Mouse (Mus musculus) neural tube, embryonic 12.5 days (tissue): ENCODE measurements at regions not wholly inside any gene's neighbourhood (a gene's known extent, or its start where the extent isn't known, plus 50 kb on each side); places are given as distances from the start of the nearest gene placed in this dataset.
A peak's percentile ranks its signal among the peaks of the same experiment; 100 is the strongest.

Experiments used
- ATAC-seq: fragments of 200-750 bp; cut with Nextera tagmentation; 2 replicates; pipeline ENCODE4 v1.8.0; 2017; ENCODE audit warnings: low read depth, mild to moderate bottlenecking, moderate TSS enrichment, moderate library complexity; ENCODE audit not compliant: low FRiP score
- H3K27ac ChIP-seq: fragments of 300-500 bp; sonication (generic); 2 replicates; pipeline ENCODE4 v1.5.1; 2016
- H3K27me3 ChIP-seq: fragments of 300-500 bp; sonication (generic); replicated peaks from 2 replicates; pipeline ENCODE4 v1.6.1; 2016; ENCODE audit warnings: mild to moderate bottlenecking
- H3K36me3 ChIP-seq: fragments of 300-500 bp; sonication (generic); 2 replicates; pipeline ENCODE4 v1.6.1; 2016; ENCODE audit warnings: mild to moderate bottlenecking
- H3K4me1 ChIP-seq: fragments of 300-500 bp; sonication (generic); 2 replicates; pipeline ENCODE4 v1.6.1; 2016
- H3K4me2 ChIP-seq: fragments of 300-500 bp; sonication (generic); replicated peaks from 2 replicates; pipeline ENCODE4 v1.6.1; 2016; ENCODE audit warnings: mild to moderate bottlenecking
- H3K4me3 ChIP-seq: fragments of 300-500 bp; sonication (generic); 2 replicates; pipeline ENCODE4 v1.5.1; 2016
- H3K9ac ChIP-seq: fragments of 300-500 bp; sonication (generic); 2 replicates; pipeline ENCODE4 v1.6.1; 2016; ENCODE audit warnings: mild to moderate bottlenecking
- H3K9me3 ChIP-seq: fragments of 300-500 bp; sonication (generic); 2 replicates; pipeline ENCODE4 v1.6.1; 2016; ENCODE audit warnings: mild to moderate bottlenecking
- WGBS: fragments of 180-500 bp; shearing (Covaris S2); methylation state at CpG from one replicate; pipeline ENCODE4 v1.1.7; 2016; 5-methylcytosine and 5-hydroxymethylcytosine counted together

DNA sequence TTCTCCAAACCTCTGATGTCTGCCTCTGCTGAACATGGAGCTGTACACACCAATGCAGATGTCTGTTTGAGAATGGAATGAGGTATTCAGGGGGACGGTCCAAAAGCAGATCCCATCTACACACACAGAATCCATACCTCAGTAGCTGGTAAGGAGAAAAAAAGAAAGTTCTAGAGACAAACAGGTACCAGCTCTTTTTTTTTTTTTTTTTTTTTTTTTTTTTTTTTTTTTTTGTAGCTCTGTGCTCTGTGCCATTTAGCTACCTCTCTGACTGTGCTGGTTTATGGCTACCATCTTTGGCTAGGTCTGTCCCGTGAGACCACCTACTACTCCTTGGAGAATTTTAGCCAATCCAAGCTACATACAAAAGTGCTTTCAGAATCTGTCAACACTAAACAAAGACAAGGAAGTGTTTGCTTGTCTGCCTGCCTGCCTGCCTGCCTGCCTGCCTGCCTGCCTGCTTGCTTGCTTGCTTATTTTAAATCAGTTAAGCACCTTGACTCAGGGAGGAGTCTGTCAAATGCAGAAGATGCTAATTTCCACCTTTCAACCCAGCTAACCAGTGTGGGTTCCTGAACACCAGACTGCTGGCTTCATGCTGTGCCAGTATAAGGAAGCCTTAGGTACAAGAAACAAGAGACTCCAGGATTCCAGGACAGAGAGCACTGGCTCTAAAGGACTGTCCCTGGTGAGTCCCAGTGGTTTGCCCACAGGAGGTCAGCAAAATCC lies 190.0 kb upstream of the Cdh5 start:
- no peak for ATAC-seq
- Histone ChIP-seq H3K4me1 (no peaks in the 10 kb centered on the region), H3K9ac (no peak overlapping the region), H3K4me2 (no peak overlapping the region), H3K36me3 (no peaks in the 10 kb centered on the region), H3K27me3 (no peaks in the 10 kb centered on the region), H3K27ac (no peak overlapping the region), H3K9me3 (no peaks in the 10 kb centered on the region), H3K4me3 (no peak overlapping the region)
- WGBS, result 63% methylated on average over 2 of the region's 2 CpGs

DNA sequence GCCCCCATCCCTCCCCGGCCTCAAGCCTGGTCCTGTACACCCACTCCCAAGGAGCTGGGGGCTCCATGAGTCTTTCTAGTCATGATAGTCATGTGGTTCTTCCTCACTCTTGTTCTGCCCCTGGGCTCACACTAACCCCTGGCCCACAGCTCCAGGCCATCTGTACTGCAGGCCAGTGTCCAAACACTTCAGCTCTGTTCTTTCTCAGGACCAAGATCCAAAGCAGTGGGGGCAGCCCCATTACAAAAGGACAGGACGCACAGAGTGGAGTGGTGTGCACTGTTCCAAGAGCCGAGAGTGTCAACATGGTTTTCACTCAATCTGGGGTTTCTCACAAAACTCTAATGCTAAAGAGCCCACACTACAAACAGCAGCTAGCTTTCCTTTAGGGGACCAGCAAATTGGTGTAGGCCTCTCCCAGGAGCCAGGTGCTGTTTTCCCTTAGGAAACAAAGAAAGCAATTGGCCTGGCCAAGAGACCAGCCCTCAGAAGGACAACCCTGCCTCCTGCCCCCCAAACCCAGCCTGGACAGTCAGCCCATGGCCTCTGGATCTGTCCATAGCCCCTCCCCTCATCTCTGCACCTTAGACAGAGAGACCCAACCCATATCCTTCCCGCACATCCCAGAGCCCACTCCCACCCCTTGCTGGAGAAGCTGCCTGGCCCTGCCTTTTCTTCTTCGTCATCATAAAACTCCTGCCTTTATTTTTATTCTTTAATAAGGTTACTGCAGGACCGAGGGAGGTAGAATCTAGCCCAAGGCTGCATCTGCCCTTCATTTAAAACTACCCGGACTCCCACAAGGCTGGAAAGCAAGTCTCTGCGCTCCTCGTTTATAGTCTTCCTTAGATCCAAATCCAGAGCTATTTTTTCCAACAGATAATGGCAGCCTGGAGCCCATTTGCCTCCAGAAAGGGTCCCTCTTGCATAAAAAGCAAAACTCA lies 188.2 kb upstream of the Cdh5 start:
- H3K27ac ChIP-seq, result no peak overlapping the region
- no peaks in the 10 kb centered on the region for H3K9me3 ChIP-seq
- ATAC-seq, result 0 out of 2 replicates have a peak, but pooled peaks have one; percentile 50
- no peak overlapping the region for H3K4me2 ChIP-seq
- WGBS, result 82% methylated on average over 9 of the region's 9 CpGs
- H3K9ac ChIP-seq, result no peak overlapping the region
- H3K27me3 ChIP-seq, result no peaks in the 10 kb centered on the region
- no peaks in the 10 kb centered on the region for H3K36me3 ChIP-seq
- H3K4me3 ChIP-seq, result no peak overlapping the region
- H3K4me1 ChIP-seq, result no peaks in the 10 kb centered on the region

DNA sequence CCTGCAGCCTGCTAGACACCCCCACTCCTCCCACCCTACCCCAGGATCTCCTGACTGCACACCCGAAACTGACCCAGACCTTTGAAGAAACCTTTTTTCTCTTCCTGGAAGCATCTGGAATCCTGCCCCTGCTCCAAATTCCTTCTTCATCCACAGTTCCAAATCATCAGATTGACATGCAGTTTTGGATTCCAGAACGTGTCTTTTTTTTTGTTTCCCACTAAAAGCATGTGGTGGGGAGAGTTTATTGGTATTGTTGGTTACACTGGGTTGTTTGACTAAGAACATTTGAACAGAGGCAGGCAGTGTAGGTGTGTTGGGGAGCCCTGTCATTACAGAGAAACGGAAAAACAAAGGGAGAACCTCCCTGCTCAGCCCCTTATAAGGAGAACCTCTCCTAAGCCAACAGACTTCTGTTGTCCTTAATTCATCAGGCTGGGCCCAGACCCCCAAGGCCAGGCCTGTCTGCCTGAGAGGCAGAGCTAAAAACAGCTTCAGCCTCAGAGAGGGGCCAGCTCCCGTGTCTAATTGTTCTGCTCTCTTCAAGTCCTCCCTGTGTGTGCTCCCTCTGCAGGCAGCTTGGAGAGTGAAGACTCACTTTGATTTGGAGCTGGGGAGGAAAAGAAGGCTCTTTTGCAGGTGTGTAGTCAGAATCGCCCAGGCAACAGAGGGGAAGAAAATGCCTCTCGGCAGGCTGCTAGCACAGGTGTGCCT lies 187.3 kb upstream of the Cdh5 start:
- no peak for ATAC-seq
- H3K27ac ChIP-seq, result no peak overlapping the region
- 51% methylated on average over 6 of the region's 6 CpGs for WGBS

DNA sequence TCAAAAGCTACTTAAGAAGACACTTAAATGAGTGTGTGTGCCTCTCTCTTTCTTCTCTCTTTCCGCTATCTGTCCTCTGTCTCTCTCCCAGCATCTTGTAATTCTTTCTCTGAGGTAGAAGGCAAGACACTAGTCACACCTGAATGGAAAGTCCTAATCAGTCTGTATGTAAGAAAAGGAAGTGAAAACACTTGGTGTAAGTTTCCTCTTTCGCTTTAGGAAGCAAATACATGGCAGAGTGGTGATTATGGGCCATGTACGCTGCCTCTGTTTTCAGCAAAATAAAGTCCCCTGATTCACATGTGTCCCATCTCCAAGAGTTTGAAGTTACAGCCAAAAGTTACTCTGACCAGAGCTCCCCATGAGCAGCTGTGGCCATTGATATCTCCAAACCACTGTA lies 182.1 kb upstream of the Cdh5 start:
- no peak overlapping the region for H3K4me3 ChIP-seq
- no peaks in the 10 kb centered on the region for H3K9me3 ChIP-seq
- H3K36me3 ChIP-seq, result no peaks in the 10 kb centered on the region
- no peak overlapping the region for H3K4me2 ChIP-seq
- H3K4me1 ChIP-seq, result no peaks in the 10 kb centered on the region
- no peak overlapping the region for H3K9ac ChIP-seq
- H3K27me3 ChIP-seq, result no peaks in the 10 kb centered on the region
- ATAC-seq, result no peak
- H3K27ac ChIP-seq, result no peak overlapping the region
- WGBS, result 86% methylated on average over 3 of the region's 3 CpGs

More for the DNA sequence above, 187.3 kb upstream of the Cdh5 start:
- Histone ChIP-seq H3K9me3 (no peaks in the 10 kb centered on the region), H3K4me1 (no peaks in the 10 kb centered on the region), H3K4me3 (no peak overlapping the region), H3K36me3 (no peaks in the 10 kb centered on the region), H3K9ac (no peak overlapping the region), H3K4me2 (no peak overlapping the region), H3K27me3 (no peaks in the 10 kb centered on the region)

DNA sequence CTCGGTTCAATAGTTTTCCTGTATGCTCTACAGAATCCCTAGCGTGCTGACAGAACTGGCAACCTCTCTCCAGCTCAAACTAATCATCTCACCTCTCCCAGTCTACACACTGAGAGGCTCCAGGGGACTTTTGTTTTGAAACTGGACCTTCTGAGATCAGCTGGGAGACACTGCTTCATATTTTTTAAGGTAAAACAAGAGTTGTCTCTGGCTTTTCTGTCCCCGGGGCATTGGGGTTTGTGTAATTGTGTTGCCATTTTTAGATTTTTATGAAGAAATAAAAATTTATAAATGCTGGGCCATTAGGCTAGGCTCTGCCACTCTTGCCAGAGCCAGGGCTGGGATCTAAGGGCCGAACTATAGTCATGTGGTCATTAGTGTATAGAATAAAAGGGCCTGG lies 179.8 kb upstream of the Cdh5 start:
- Histone ChIP-seq H3K9me3 (no peaks in the 10 kb centered on the region), H3K4me2 (no peak overlapping the region), H3K4me3 (no peak overlapping the region), H3K27ac (no peak overlapping the region), H3K4me1 (no peaks in the 10 kb centered on the region), H3K36me3 (no peaks in the 10 kb centered on the region), H3K9ac (no peak overlapping the region), H3K27me3 (no peaks in the 10 kb centered on the region)
- 91% methylated on average over 4 of the region's 4 CpGs for WGBS
- ATAC-seq, result no peak

DNA sequence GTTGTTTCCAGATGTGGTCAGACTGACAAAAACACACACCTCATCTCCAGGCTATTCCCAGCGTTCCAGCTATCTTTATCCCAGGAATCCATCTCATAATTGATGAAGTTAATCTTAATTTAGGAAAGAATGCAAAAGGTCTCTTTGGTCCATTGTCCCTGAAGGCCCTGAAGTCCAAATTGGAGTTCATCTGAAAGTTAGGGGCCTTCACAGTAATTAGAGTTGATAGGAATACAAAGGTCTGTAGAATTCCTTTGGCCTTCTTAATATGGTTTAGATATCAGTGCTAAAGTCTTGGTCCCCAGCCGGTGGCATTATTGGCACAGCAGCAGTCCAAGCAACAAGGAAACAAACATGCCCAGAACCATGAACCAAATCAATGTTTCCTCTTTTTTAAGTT lies 178.7 kb upstream of the Cdh5 start:
- Histone ChIP-seq H3K27me3 (no peaks in the 10 kb centered on the region), H3K36me3 (no peaks in the 10 kb centered on the region), H3K9ac (no peak overlapping the region), H3K4me2 (no peak overlapping the region), H3K4me1 (no peaks in the 10 kb centered on the region), H3K9me3 (no peaks in the 10 kb centered on the region), H3K4me3 (no peak overlapping the region), H3K27ac (no peak overlapping the region)
- no peak for ATAC-seq
- WGBS, result 87% methylated on average over 2 of the region's 2 CpGs

DNA sequence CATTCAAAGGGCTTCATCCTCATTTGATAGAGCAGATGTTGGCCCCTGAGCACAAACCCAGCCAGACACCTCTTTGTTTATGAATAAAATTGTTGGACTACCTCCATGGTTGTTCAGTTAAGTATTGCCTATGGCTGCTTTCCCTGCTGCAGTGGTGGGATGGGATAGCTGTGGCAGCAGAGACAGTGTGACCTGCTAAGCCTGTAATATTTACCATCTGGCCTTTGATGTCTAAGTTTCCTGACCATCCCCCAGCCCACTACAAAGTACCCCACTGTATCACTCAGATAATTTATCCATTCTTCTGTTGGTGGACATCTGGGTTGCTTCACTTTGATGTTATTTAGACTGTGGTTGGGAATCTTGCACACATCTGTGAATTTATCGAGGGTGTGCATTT lies 168.7 kb upstream of the Cdh5 start:
- no peaks in the 10 kb centered on the region for H3K27me3 ChIP-seq
- no peak overlapping the region for H3K4me3 ChIP-seq
- H3K36me3 ChIP-seq, result no peaks in the 10 kb centered on the region
- ATAC-seq, result no peak
- WGBS, result 69% methylated on average over 1 of the region's 1 CpGs
- no peak overlapping the region for H3K9ac ChIP-seq
- no peaks in the 10 kb centered on the region for H3K4me1 ChIP-seq
- no peaks in the 10 kb centered on the region for H3K9me3 ChIP-seq
- no peak overlapping the region for H3K27ac ChIP-seq
- no peak overlapping the region for H3K4me2 ChIP-seq

DNA sequence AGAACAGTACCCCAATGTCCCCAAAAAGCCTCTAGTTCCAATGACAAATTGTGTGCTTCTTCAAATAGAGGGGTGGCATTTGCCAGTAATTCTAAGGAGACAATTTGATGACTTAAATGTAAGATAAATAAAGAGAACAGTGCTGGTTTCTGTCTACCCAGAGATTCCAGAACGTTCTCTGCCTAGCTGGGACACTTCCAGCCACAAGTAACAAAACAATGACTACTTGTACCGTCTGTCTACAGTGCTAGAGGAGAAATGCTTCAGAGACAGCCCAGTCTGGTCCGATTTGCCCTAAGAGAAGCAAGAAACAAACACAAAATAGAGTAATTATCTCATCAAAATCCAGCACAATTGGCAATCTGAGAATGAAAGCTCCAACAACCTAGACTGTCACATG lies 164.9 kb upstream of the Cdh5 start:
- ATAC-seq, result no peak
- no peaks in the 10 kb centered on the region for H3K9me3 ChIP-seq
- no peak overlapping the region for H3K4me3 ChIP-seq
- H3K4me1 ChIP-seq, result no peaks in the 10 kb centered on the region
- 78% methylated on average over 3 of the region's 3 CpGs for WGBS
- no peak overlapping the region for H3K27ac ChIP-seq
- H3K36me3 ChIP-seq, result no peaks in the 10 kb centered on the region
- no peak overlapping the region for H3K4me2 ChIP-seq
- no peaks in the 10 kb centered on the region for H3K27me3 ChIP-seq
- no peak overlapping the region for H3K9ac ChIP-seq

DNA sequence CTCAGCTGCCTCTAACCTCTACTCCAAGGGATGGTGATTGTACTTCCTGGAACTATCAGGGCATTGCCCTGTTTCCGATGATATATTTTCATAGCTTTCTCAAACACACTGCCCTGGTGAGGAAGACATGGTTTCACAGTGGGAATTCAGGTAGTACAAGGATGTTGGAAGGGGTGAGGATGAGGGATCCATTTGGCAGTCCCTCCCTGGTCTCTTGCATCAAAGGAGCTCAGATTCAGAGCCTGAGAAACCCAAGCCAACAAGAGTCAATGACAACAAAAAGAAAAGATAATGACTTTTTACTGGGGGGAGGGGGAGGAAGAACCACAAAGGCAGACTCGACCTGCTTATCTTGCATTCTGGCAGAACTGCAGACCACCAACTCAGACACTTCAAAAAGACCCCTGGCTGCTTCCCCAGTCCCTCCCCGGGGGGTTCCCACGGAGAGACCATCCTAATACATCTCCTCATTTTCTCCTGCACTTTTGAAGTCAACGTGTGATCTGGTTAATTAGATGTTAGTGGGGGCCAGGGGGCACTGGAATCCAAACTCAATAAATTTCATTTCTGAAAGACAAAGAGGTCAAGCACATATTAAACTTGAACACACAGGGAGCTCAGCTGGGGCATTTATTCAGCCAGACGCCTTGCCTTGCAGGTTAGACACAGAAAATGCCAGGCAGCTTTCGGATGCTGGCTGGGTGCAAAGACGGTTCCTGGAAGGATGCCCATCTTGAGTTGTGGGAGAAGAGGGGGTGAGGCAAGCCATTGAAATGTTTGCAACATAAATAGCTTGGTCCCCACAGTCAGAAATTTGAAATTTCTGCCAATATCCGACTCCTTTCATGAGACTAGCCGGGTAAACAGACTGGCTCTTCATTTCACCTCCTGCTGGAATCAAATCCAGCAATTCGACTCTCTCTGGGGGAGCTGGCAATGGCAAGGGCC lies 162.9 kb upstream of the Cdh5 start:
- no peaks in the 10 kb centered on the region for H3K4me1 ChIP-seq
- H3K36me3 ChIP-seq, result no peaks in the 10 kb centered on the region
- no peak overlapping the region for H3K27ac ChIP-seq
- H3K4me2 ChIP-seq, result no peak overlapping the region
- no peaks in the 10 kb centered on the region for H3K27me3 ChIP-seq
- H3K9ac ChIP-seq, result no peak overlapping the region
- H3K4me3 ChIP-seq, result no peak overlapping the region
- no peaks in the 10 kb centered on the region for H3K9me3 ChIP-seq
- ATAC-seq, result no peak
- 51% methylated on average over 11 of the region's 11 CpGs for WGBS

DNA sequence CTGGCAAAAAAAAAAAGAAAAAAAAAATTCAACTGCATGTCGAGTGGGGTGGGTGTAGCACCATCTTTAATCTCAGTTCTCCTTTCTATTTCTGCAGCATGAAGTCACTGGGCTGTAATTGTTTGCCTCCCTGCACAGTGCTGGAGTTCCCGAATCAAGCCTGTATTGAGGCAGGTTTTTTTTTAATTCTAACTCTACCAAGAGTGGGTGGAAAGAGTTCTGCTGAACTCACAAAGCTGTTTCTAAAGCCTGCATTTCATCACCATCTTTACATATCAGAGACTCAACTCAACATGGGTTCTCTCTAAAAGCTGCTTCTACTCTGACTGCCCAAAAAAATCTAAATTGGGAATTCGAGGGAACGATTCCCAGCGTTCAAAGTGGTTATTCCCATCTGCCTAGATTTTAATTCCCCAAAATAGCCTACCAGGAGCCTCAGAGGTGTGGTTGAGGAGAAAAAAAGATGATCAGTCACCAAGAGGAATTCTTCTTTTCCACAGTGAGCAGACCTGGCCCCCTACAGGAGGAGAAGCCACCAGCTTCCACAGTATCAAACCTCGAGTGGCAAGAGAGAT lies 160.4 kb upstream of the Cdh5 start:
- H3K27ac ChIP-seq, result no peak overlapping the region
- no peak for ATAC-seq
- no peak overlapping the region for H3K9ac ChIP-seq
- H3K36me3 ChIP-seq, result no peaks in the 10 kb centered on the region
- WGBS, result 91% methylated on average over 6 of the region's 6 CpGs
- no peaks in the 10 kb centered on the region for H3K9me3 ChIP-seq
- no peaks in the 10 kb centered on the region for H3K27me3 ChIP-seq
- no peaks in the 10 kb centered on the region for H3K4me1 ChIP-seq
- H3K4me2 ChIP-seq, result no peak overlapping the region
- H3K4me3 ChIP-seq, result no peak overlapping the region

DNA sequence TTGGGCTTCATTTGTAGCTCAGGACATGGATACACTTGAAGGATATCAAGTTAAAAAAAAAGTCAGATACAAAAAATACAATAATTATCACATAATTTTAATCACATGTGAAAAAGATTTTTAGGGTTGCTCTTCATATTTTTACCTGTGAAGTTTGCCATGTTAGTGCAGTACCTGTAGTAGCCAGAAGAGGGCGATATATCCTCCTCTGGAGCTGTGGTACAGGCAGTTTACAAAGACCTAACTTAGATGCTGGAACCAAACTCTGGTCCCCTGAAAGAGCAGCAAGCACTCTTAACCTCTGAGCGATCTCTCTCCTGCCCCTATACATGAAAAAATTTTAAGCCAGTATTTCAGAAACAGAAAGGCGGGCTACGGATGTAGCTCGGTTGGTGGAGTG lies 153.0 kb upstream of the Cdh5 start:
- no peak overlapping the region for H3K4me2 ChIP-seq
- 80% methylated on average over 5 of the region's 5 CpGs for WGBS
- no peaks in the 10 kb centered on the region for H3K9me3 ChIP-seq
- H3K27ac ChIP-seq, result no peak overlapping the region
- no peaks in the 10 kb centered on the region for H3K27me3 ChIP-seq
- H3K36me3 ChIP-seq, result no peaks in the 10 kb centered on the region
- H3K4me1 ChIP-seq, result no peaks in the 10 kb centered on the region
- H3K4me3 ChIP-seq, result no peak overlapping the region
- H3K9ac ChIP-seq, result no peak overlapping the region
- no peak for ATAC-seq
